Comparison of ENCODE assay signal across 14 mouse cellular contexts in genomic region chr15:86083261-86083741, GRCm38 (mm10). TPM values are rescaled to one million over a fixed set of nuclear protein-coding genes. Genes with fewer than 3 reads are reported as not detected.
DNase-seq lines count a peak whose midpoint lies in the region; ATAC-seq and TF ChIP-seq lines count a peak whose summit lies in the region.
"Had no signal": no experiment of that assay in that cellular context is flagged by ENCODE, and none has a peak within 500 bp of the region (broad histone marks: within the 10 kb centered on the region; RNA-seq: fewer than 3 reads in every experiment).

No protein-coding gene starts in this region.

- ATAC-seq in forebrain, embryonic 12.5 days (ENCODE audit: low FRiP score) = no peak
- no peak for ATAC-seq in kidney, embryonic 15.5 days (replicated peaks; ENCODE audit: low FRiP score)
- ATAC-seq in erythroblast, adult 5-6 weeks (replicated peaks; ENCODE audit: low FRiP score, poor library complexity, severe bottlenecking) = no peak
- ATAC-seq: activated CD4-positive, CD25-positive, alpha-beta regulatory T cell, adult 4 months had no signal

- no peak for TF ChIP-seq CTCF in layer of hippocampus, adult 2 months (conservative IDR thresholded peaks at IDR 0.05)

- no peak overlapping the region for H3K4me3 ChIP-seq in forebrain, embryonic 10.5 days
- no peak overlapping the region for H3K4me3 ChIP-seq in forebrain, embryonic 12.5 days (replicated peaks)
- H3K4me3 ChIP-seq in layer of hippocampus, adult 2 months = no peak overlapping the region
- H3K4me3 ChIP-seq in kidney, embryonic 15.5 days (replicated peaks) = no peak overlapping the region
- H3K4me3 ChIP-seq: myocyte had no signal

- 62% methylated on average over 6 of the region's 6 CpGs for WGBS in forebrain, embryonic 10.5 days
- WGBS in forebrain, embryonic 12.5 days = 66% methylated on average over 6 of the region's 6 CpGs
- WGBS in kidney, embryonic 15.5 days = 30% methylated on average over 6 of the region's 6 CpGs

- peak overlapping the region; percentile 37; the same call in 1 of the 2 replicates for H3K27ac ChIP-seq in forebrain, embryonic 10.5 days
- H3K27ac ChIP-seq in forebrain, embryonic 12.5 days = no peak overlapping the region
- H3K27ac ChIP-seq in layer of hippocampus, adult 2 months = peak overlapping the region; percentile 74
- H3K27ac ChIP-seq in kidney, embryonic 15.5 days = 0 out of 2 replicates have a peak overlapping the region, but pooled peaks have one; percentile 20
- H3K27ac ChIP-seq: liver, embryonic 14.5 days had no signal

- no peaks in the 10 kb centered on the region for H3K27me3 ChIP-seq in forebrain, embryonic 10.5 days (ENCODE audit: poor library complexity, severe bottlenecking)
- H3K27me3 ChIP-seq in forebrain, embryonic 12.5 days = no peaks in the 10 kb centered on the region
- H3K27me3 ChIP-seq in kidney, embryonic 15.5 days = no peaks in the 10 kb centered on the region

- H3K4me1 ChIP-seq in forebrain, embryonic 10.5 days = peaks cover 93% of the 10 kb centered on the region
- peaks cover 73% of the 10 kb centered on the region for H3K4me1 ChIP-seq in forebrain, embryonic 12.5 days
- H3K4me1 ChIP-seq in kidney, embryonic 15.5 days = peaks cover 99% of the 10 kb centered on the region

- no peak overlapping the region for H3K4me2 ChIP-seq in forebrain, embryonic 12.5 days
- H3K4me2 ChIP-seq in kidney, embryonic 15.5 days = no peak overlapping the region

- DNase-seq in forebrain, embryonic 10.5 days (ENCODE audit: extremely low spot score, low spot score) = no peak
- DNase-seq in layer of hippocampus, adult 2 months (ENCODE audit: low spot score in 2 of 2) = no peak
- no peak for DNase-seq in layer of hippocampus, postnatal 14 days (ENCODE audit: low spot score in 2 of 2)
- peak; percentile 54 to 69 for DNase-seq in cerebellum, postnatal 14 days
- DNase-seq in spleen, postnatal 4 days (ENCODE audit: low spot score in 2 of 2) = no peak
- DNase-seq: gastrocnemius, postnatal 36 days; layer of hippocampus, adult 9-11 months had no signal

- H3K9ac ChIP-seq in forebrain, embryonic 12.5 days = no peak overlapping the region
- no peak overlapping the region for H3K9ac ChIP-seq in kidney, embryonic 15.5 days
- H3K9ac ChIP-seq: liver, embryonic 14.5 days had no signal

- no peaks in the 10 kb centered on the region for H3K9me3 ChIP-seq in forebrain, embryonic 10.5 days
- H3K9me3 ChIP-seq in forebrain, embryonic 12.5 days = no peaks in the 10 kb centered on the region
- H3K9me3 ChIP-seq in kidney, embryonic 15.5 days (replicated peaks) = no peaks in the 10 kb centered on the region

- H3K36me3 ChIP-seq in forebrain, embryonic 10.5 days (replicated peaks) = no peaks in the 10 kb centered on the region
- no peaks in the 10 kb centered on the region for H3K36me3 ChIP-seq in forebrain, embryonic 12.5 days (replicated peaks)
- H3K36me3 ChIP-seq in kidney, embryonic 15.5 days = no peaks in the 10 kb centered on the region

RNA-seq across cellular contexts. Expression of gene Gramd4, which starts 25.8 kb away (rescaled TPM):
- polyA plus RNA-seq in forebrain, embryonic 10.5 days (2016; fragmentation: Nextera tagmentation; extraction: Ambion mirVana) = 13.9 and 16.2 TPM in 2 replicates
- polyA plus RNA-seq in forebrain, embryonic 12.5 days (2016; fragmentation: Nextera tagmentation; extraction: Ambion mirVana) = 33.4 and 36.6 TPM in 2 replicates
- 10 to 100 TPM; 24.8 to 28.7 TPM for total RNA-seq in layer of hippocampus, adult 2 months (2021)
- 10 to 100 TPM; 26.5 to 28.4 TPM for total RNA-seq in layer of hippocampus, postnatal 14 days (2021)
- 14.1 and 17.4 TPM in 2 replicates for polyA plus RNA-seq in kidney, embryonic 15.5 days (2015; fragmentation: Nextera tagmentation; extraction: Ambion mirVana)
- total RNA-seq in erythroblast, adult 5-6 weeks (2015; ENCODE audit: low replicate concordance) = 3.3 and 7.3 TPM in 2 replicates
- 8.4 and 11.0 TPM in 2 replicates for total RNA-seq in erythroblast, adult 5-6 weeks (2017; ENCODE audit: low replicate concordance)

RNA-seq across cellular contexts. Expression of gene Celsr1, which starts 49.7 kb away (rescaled TPM):
- polyA plus RNA-seq in forebrain, embryonic 10.5 days (2016; fragmentation: Nextera tagmentation; extraction: Ambion mirVana) = 2.4 and 2.6 TPM in 2 replicates
- polyA plus RNA-seq in forebrain, embryonic 12.5 days (2016; fragmentation: Nextera tagmentation; extraction: Ambion mirVana) = 7.3 and 7.9 TPM in 2 replicates
- 1 to 10 TPM; 5.5 to 5.8 TPM for total RNA-seq in layer of hippocampus, adult 2 months (2021)
- 1 to 10 TPM; 5.5 to 5.8 TPM for total RNA-seq in layer of hippocampus, postnatal 14 days (2021)
- 3.7 and 3.9 TPM in 2 replicates for polyA plus RNA-seq in kidney, embryonic 15.5 days (2015; fragmentation: Nextera tagmentation; extraction: Ambion mirVana)
- total RNA-seq in erythroblast, adult 5-6 weeks (2015; ENCODE audit: low replicate concordance) = 0.38 and 1.5 TPM in 2 replicates
- total RNA-seq in erythroblast, adult 5-6 weeks (2017; ENCODE audit: low replicate concordance) = 0.60 and 0.98 TPM in 2 replicates
- total RNA-seq: CH12.LX had no signal

Comparison
In these comparisons a context has a peak if more than half of its experiments do, and no peak if none do; other contexts are left out.
1. DNase-seq: peak in cerebellum, postnatal 14 days (2 of 2); none in forebrain, embryonic 10.5 days (single experiment), layer of hippocampus, adult 2 months (0 of 2), layer of hippocampus, postnatal 14 days (0 of 2) and spleen, postnatal 4 days (0 of 2).